ENCODE assay signal across 8 mouse cellular contexts in genomic region chr11:49103047-49103693, GRCm38 (mm10). TPM values are rescaled to one million over a fixed set of nuclear protein-coding genes. Genes with fewer than 3 reads are reported as not detected.
DNase-seq lines count a peak whose midpoint lies in the region; ATAC-seq and TF ChIP-seq lines count a peak whose summit lies in the region.

No protein-coding gene starts in this region.

- no peak overlapping the region for H3K4me3 ChIP-seq in bone marrow, adult 2 months (replicated peaks; ENCODE audit: control insufficient read depth, low read depth, low read length)
- no peak overlapping the region for H3K4me3 ChIP-seq in heart, embryonic 11.5 days (ENCODE audit: low read depth, low read length)
- no peak overlapping the region for H3K4me3 ChIP-seq in kidney, embryonic 14.5 days (ENCODE audit: low read length)
- no peak overlapping the region for H3K4me3 ChIP-seq in limb, embryonic 14.5 days (replicated peaks; ENCODE audit: low read length)

- H3K36me3 ChIP-seq in heart, embryonic 11.5 days (ENCODE audit: control insufficient read depth, insufficient read depth, low read length), result no peaks in the 10 kb centered on the region
- H3K36me3 ChIP-seq in kidney, embryonic 14.5 days (ENCODE audit: control insufficient read depth, insufficient read depth, low read length), result no peaks in the 10 kb centered on the region
- no peaks in the 10 kb centered on the region for H3K36me3 ChIP-seq in limb, embryonic 14.5 days (ENCODE audit: control insufficient read depth, insufficient read depth, low read length)

- H3K9ac ChIP-seq in heart, embryonic 11.5 days (ENCODE audit: low read depth, low read length), result no peak overlapping the region
- no peak overlapping the region for H3K9ac ChIP-seq in kidney, embryonic 14.5 days (ENCODE audit: low read depth, low read length)
- H3K9ac ChIP-seq in limb, embryonic 14.5 days (ENCODE audit: low read depth, low read length, severe bottlenecking), result no peak overlapping the region

- peak overlapping the region; percentile 27; the same call in 1 of the 2 replicates for H3K4me2 ChIP-seq in heart, embryonic 11.5 days
- H3K4me2 ChIP-seq in kidney, embryonic 14.5 days (replicated peaks; ENCODE audit: low read depth, low read length), result no peak overlapping the region
- no peak overlapping the region; the same call in 1 of the 2 replicates for H3K4me2 ChIP-seq in limb, embryonic 14.5 days (replicated peaks; ENCODE audit: low read depth, low read length, severe bottlenecking)

- TF ChIP-seq CTCF in bone marrow, adult 2 months (IDR thresholded peaks at IDR 0.05; ENCODE audit: control insufficient read depth, insufficient read depth, low read length), result peak; percentile 90

- TF ChIP-seq POLR2A in bone marrow, adult 2 months (IDR thresholded peaks at IDR 0.05; ENCODE audit: borderline replicate concordance, control insufficient read depth, low read depth, low read length), result no peak
- TF ChIP-seq POLR2A in limb, embryonic 14.5 days (IDR thresholded peaks at IDR 0.05; ENCODE audit: borderline replicate concordance, extremely low read depth, insufficient read depth, insufficient read length), result no peak

- no peaks in the 10 kb centered on the region for H3K27me3 ChIP-seq in heart, embryonic 11.5 days (ENCODE audit: control insufficient read depth, insufficient read depth, low read length)
- H3K27me3 ChIP-seq in kidney, embryonic 14.5 days (ENCODE audit: control insufficient read depth, insufficient read depth, low read length), result no peaks in the 10 kb centered on the region
- H3K27me3 ChIP-seq in limb, embryonic 14.5 days (ENCODE audit: control insufficient read depth, insufficient read depth, low read length), result no peaks in the 10 kb centered on the region

- H3K27ac ChIP-seq in bone marrow, adult 2 months (ENCODE audit: control insufficient read depth, insufficient read depth, low read depth, low read length, poor library complexity), result no peak overlapping the region
- H3K27ac ChIP-seq in heart, embryonic 11.5 days (ENCODE audit: low read depth, low read length), result no peak overlapping the region
- H3K27ac ChIP-seq in kidney, embryonic 14.5 days (ENCODE audit: low read depth, low read length), result no peak overlapping the region
- no peak overlapping the region for H3K27ac ChIP-seq in limb, embryonic 14.5 days (replicated peaks; ENCODE audit: low read depth, low read length)

- DNase-seq in B cell, adult 2 months, result peak; percentile 95 to 96
- DNase-seq in limb, embryonic 14.5 days (ENCODE audit: low spot score), result peak; percentile 77
- peak; percentile 85 to 97 for DNase-seq in spleen, postnatal 4 days (ENCODE audit: low spot score in 2 of 2)

- H3K9me3 ChIP-seq in heart, embryonic 11.5 days (replicated peaks; ENCODE audit: control insufficient read depth, low read length), result no peaks in the 10 kb centered on the region
- H3K9me3 ChIP-seq in kidney, embryonic 14.5 days (ENCODE audit: control insufficient read depth, low read length), result no peaks in the 10 kb centered on the region
- H3K9me3 ChIP-seq in limb, embryonic 14.5 days (ENCODE audit: control insufficient read depth, low read length), result no peaks in the 10 kb centered on the region

- H3K4me1 ChIP-seq in bone marrow, adult 2 months (ENCODE audit: control insufficient read depth, insufficient read depth, low read length), result peaks cover 2% of the 10 kb centered on the region
- H3K4me1 ChIP-seq in heart, embryonic 11.5 days (ENCODE audit: control insufficient read depth, insufficient read depth, low read length), result 0 out of 2 replicates have a peak, but pooled peaks cover 2% of the 10 kb centered on the region
- H3K4me1 ChIP-seq in kidney, embryonic 14.5 days (ENCODE audit: control insufficient read depth, insufficient read depth, low read length), result 0 out of 2 replicates have a peak, but pooled peaks cover 4% of the 10 kb centered on the region
- H3K4me1 ChIP-seq in limb, embryonic 14.5 days (ENCODE audit: control insufficient read depth, insufficient read depth, low read length), result no peaks in the 10 kb centered on the region

- peak; percentile 73 for ATAC-seq in erythroblast, adult 5-6 weeks (replicated peaks; ENCODE audit: low FRiP score, poor library complexity, severe bottlenecking)
- ATAC-seq in heart, embryonic 11.5 days (replicated peaks; ENCODE audit: insufficient number of reproducible peaks, low FRiP score, low TSS enrichment), result no peak
- peak; percentile 81 for ATAC-seq in kidney, embryonic 14.5 days (ENCODE audit: low FRiP score, low TSS enrichment)
- peak; percentile 65; the same call in 1 of the 2 replicates for ATAC-seq in limb, embryonic 14.5 days (ENCODE audit: low FRiP score, low read depth)
- ATAC-seq in monocyte, adult 5-6 weeks (replicated peaks; ENCODE audit: insufficient number of reproducible peaks, low FRiP score, low TSS enrichment, poor library complexity, severe bottlenecking), result peak; percentile 55; the same call in 1 of the 2 replicates

- WGBS in bone marrow, adult 2 months, result 26% methylated on average over 8 of the region's 8 CpGs
- 17% methylated on average over 8 of the region's 8 CpGs for WGBS in heart, embryonic 11.5 days (ENCODE audit: insufficient replicate concordance)
- 10% methylated on average over 8 of the region's 8 CpGs for WGBS in kidney, embryonic 14.5 days
- 15% methylated on average over 8 of the region's 8 CpGs for WGBS in limb, embryonic 14.5 days

RNA-seq across cellular contexts. Expression of gene Olfr1396, which starts 11.5 kb away (rescaled TPM):
- polyA plus RNA-seq in bone marrow, adult 2 months (2011; ENCODE audit: insufficient read depth, insufficient read length, low replicate concordance, missing spikeins), result not detected in 2 replicates
- not detected in 2 replicates for total RNA-seq in erythroblast, adult 5-6 weeks (2015; ENCODE audit: low replicate concordance)
- total RNA-seq in erythroblast, adult 5-6 weeks (2017; ENCODE audit: low replicate concordance), result not detected in 2 replicates
- not detected in 2 replicates for polyA plus RNA-seq in heart, embryonic 11.5 days (2014; fragmentation: Nextera tagmentation; extraction: Ambion mirVana)
- polyA plus RNA-seq in kidney, embryonic 14.5 days (2014; fragmentation: Nextera tagmentation; extraction: Ambion mirVana), result not detected in 2 replicates
- 0.10 and 0.14 TPM in 2 replicates for polyA plus RNA-seq in limb, embryonic 14.5 days (2012; rRNA removed)
- polyA plus RNA-seq in limb, embryonic 14.5 days (2014; fragmentation: Nextera tagmentation; extraction: Ambion mirVana), result 0.11 TPM in 1 of 2 replicates, not detected in the other
- not detected in 3 replicates for total RNA-seq in monocyte, adult 5-6 weeks (2017)

RNA-seq across cellular contexts. Expression of gene Ifi47, which starts 26.8 kb away (rescaled TPM):
- 18.2 and 26.2 TPM in 2 replicates for polyA plus RNA-seq in bone marrow, adult 2 months (2011; ENCODE audit: insufficient read depth, insufficient read length, low replicate concordance, missing spikeins)
- total RNA-seq in erythroblast, adult 5-6 weeks (2015; ENCODE audit: low replicate concordance), result 33.2 and 37.5 TPM in 2 replicates
- 15.9 and 29.4 TPM in 2 replicates for total RNA-seq in erythroblast, adult 5-6 weeks (2017; ENCODE audit: low replicate concordance)
- polyA plus RNA-seq in heart, embryonic 11.5 days (2014; fragmentation: Nextera tagmentation; extraction: Ambion mirVana), result 0.58 and 0.96 TPM in 2 replicates
- polyA plus RNA-seq in kidney, embryonic 14.5 days (2014; fragmentation: Nextera tagmentation; extraction: Ambion mirVana), result 1.7 and 2.0 TPM in 2 replicates
- 0.83 and 1.0 TPM in 2 replicates for polyA plus RNA-seq in limb, embryonic 14.5 days (2012; rRNA removed)
- 0.72 and 1.2 TPM in 2 replicates for polyA plus RNA-seq in limb, embryonic 14.5 days (2014; fragmentation: Nextera tagmentation; extraction: Ambion mirVana)
- 23.6 to 98.9 TPM (median 35.3 TPM) in 3 replicates for total RNA-seq in monocyte, adult 5-6 weeks (2017)

RNA-seq across cellular contexts. Expression of gene Olfr1395, which starts 38.9 kb away (rescaled TPM):
- polyA plus RNA-seq in bone marrow, adult 2 months (2011; ENCODE audit: insufficient read depth, insufficient read length, low replicate concordance, missing spikeins), result not detected in 2 replicates
- not detected in 2 replicates for total RNA-seq in erythroblast, adult 5-6 weeks (2015; ENCODE audit: low replicate concordance)
- not detected in 2 replicates for total RNA-seq in erythroblast, adult 5-6 weeks (2017; ENCODE audit: low replicate concordance)
- not detected in 2 replicates for polyA plus RNA-seq in heart, embryonic 11.5 days (2014; fragmentation: Nextera tagmentation; extraction: Ambion mirVana)
- not detected in 2 replicates for polyA plus RNA-seq in kidney, embryonic 14.5 days (2014; fragmentation: Nextera tagmentation; extraction: Ambion mirVana)
- polyA plus RNA-seq in limb, embryonic 14.5 days (2012; rRNA removed), result not detected in 2 replicates
- not detected in 2 replicates for polyA plus RNA-seq in limb, embryonic 14.5 days (2014; fragmentation: Nextera tagmentation; extraction: Ambion mirVana)
- not detected in 3 replicates for total RNA-seq in monocyte, adult 5-6 weeks (2017)

RNA-seq across cellular contexts. Expression of gene Tgtp2, which starts 39.2 kb away (rescaled TPM):
- polyA plus RNA-seq in bone marrow, adult 2 months (2011; ENCODE audit: insufficient read depth, insufficient read length, low replicate concordance, missing spikeins), result 7.7 TPM in 1 of 2 replicates, not detected in the other
- total RNA-seq in erythroblast, adult 5-6 weeks (2015; ENCODE audit: low replicate concordance), result 18.2 and 28.2 TPM in 2 replicates
- total RNA-seq in erythroblast, adult 5-6 weeks (2017; ENCODE audit: low replicate concordance), result 28.4 and 51.8 TPM in 2 replicates
- polyA plus RNA-seq in heart, embryonic 11.5 days (2014; fragmentation: Nextera tagmentation; extraction: Ambion mirVana), result not detected in 2 replicates
- 0.20 TPM in 1 of 2 replicates, not detected in the other for polyA plus RNA-seq in kidney, embryonic 14.5 days (2014; fragmentation: Nextera tagmentation; extraction: Ambion mirVana)
- polyA plus RNA-seq in limb, embryonic 14.5 days (2012; rRNA removed), result 0.09 and 0.12 TPM in 2 replicates
- 0.18 and 0.33 TPM in 2 replicates for polyA plus RNA-seq in limb, embryonic 14.5 days (2014; fragmentation: Nextera tagmentation; extraction: Ambion mirVana)
- 15.9 to 85.7 TPM (median 25.2 TPM) in 3 replicates for total RNA-seq in monocyte, adult 5-6 weeks (2017)

RNA-seq across cellular contexts. Expression of gene Olfr1394, which starts 51.0 kb away (rescaled TPM):
- not detected in 2 replicates for polyA plus RNA-seq in bone marrow, adult 2 months (2011; ENCODE audit: insufficient read depth, insufficient read length, low replicate concordance, missing spikeins)
- total RNA-seq in erythroblast, adult 5-6 weeks (2015; ENCODE audit: low replicate concordance), result not detected in 2 replicates
- not detected in 2 replicates for total RNA-seq in erythroblast, adult 5-6 weeks (2017; ENCODE audit: low replicate concordance)
- not detected in 2 replicates for polyA plus RNA-seq in heart, embryonic 11.5 days (2014; fragmentation: Nextera tagmentation; extraction: Ambion mirVana)
- polyA plus RNA-seq in kidney, embryonic 14.5 days (2014; fragmentation: Nextera tagmentation; extraction: Ambion mirVana), result not detected in 2 replicates
- not detected in 2 replicates for polyA plus RNA-seq in limb, embryonic 14.5 days (2012; rRNA removed)
- not detected in 2 replicates for polyA plus RNA-seq in limb, embryonic 14.5 days (2014; fragmentation: Nextera tagmentation; extraction: Ambion mirVana)
- total RNA-seq in monocyte, adult 5-6 weeks (2017), result not detected in 3 replicates
